In the genomic region with DNA sequence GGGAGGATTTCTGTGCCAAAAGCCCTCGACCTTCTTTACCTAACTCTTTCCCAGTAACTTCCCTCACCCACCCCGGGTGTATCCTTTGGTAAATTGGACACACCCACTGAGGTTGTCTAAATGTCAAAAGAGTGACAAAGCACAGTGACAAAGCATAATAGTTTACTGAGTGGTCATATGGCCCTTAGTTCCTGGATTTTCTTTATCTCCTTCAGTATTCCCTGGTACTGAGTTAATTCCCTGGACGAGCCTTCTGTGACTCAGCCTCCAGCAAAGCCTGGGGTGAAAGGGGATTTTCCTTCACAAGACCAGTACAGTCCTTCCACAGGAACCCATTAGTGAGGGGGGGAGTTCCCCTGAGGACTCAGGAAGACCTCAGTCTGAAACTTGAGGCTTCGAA, we compare ENCODE assay signal across 12 mouse cellular contexts. TPM values are rescaled to one million over a fixed set of nuclear protein-coding genes. Genes with fewer than 3 reads are reported as not detected.
A peak's percentile ranks its signal among the peaks of the same experiment; 100 is the strongest.
DNase-seq lines count a peak whose midpoint lies in the region; ATAC-seq and TF ChIP-seq lines count a peak whose summit lies in the region.
"Had no signal": no experiment of that assay in that cellular context is flagged by ENCODE, and none has a peak within 500 bp of the region (broad histone marks: within the 10 kb centered on the region; RNA-seq: fewer than 3 reads in every experiment).

No protein-coding gene starts in this region.

- peaks cover 4% of the 10 kb centered on the region for H3K4me1 ChIP-seq in ES-Bruce4 (ENCODE audit: control insufficient read depth, insufficient read depth, low read length)
- peaks cover 11% of the 10 kb centered on the region; the same call in 1 of the 2 replicates for H3K4me1 ChIP-seq in embryonic fibroblast, embryonic 13.5 days (ENCODE audit: control insufficient read depth, insufficient read depth, low read length)
- H3K4me1 ChIP-seq in liver, embryonic 13.5 days (replicated peaks), result peaks cover 64% of the 10 kb centered on the region
- peaks cover 6% of the 10 kb centered on the region; the same call in 1 of the 2 replicates for H3K4me1 ChIP-seq in midbrain, embryonic 11.5 days (ENCODE audit: control insufficient read depth, insufficient read depth, low read length)

- no peaks in the 10 kb centered on the region for H3K27me3 ChIP-seq in ES-Bruce4 (ENCODE audit: control insufficient read depth, insufficient read depth, low read length, poor library complexity, severe bottlenecking)
- no peaks in the 10 kb centered on the region for H3K27me3 ChIP-seq in liver, embryonic 13.5 days
- no peaks in the 10 kb centered on the region for H3K27me3 ChIP-seq in midbrain, embryonic 11.5 days (ENCODE audit: control insufficient read depth, insufficient read depth, low read length)
- H3K27me3 ChIP-seq: embryonic facial prominence, embryonic 12.5 days; Patski had no signal

- H3K36me3 ChIP-seq in ES-Bruce4 (ENCODE audit: control insufficient read depth, insufficient read depth, low read length, poor library complexity, severe bottlenecking), result peaks cover 7% of the 10 kb centered on the region
- peaks cover 27% of the 10 kb centered on the region for H3K36me3 ChIP-seq in liver, embryonic 13.5 days
- no peaks in the 10 kb centered on the region for H3K36me3 ChIP-seq in midbrain, embryonic 11.5 days (ENCODE audit: control insufficient read depth, insufficient read depth, low read length)
- H3K36me3 ChIP-seq: embryonic facial prominence, embryonic 12.5 days had no signal

- no peak for TF ChIP-seq EP300 in ES-Bruce4 (IDR thresholded peaks at IDR 0.05; ENCODE audit: insufficient read depth, low read depth, low read length)

- WGBS in liver, embryonic 13.5 days (ENCODE audit: insufficient replicate concordance), result 18% methylated on average over 4 of the region's 4 CpGs
- WGBS in midbrain, embryonic 11.5 days, result 79% methylated on average over 4 of the region's 4 CpGs

- H3K4me2 ChIP-seq in liver, embryonic 13.5 days, result peak overlapping the region; percentile 83
- H3K4me2 ChIP-seq in midbrain, embryonic 11.5 days, result no peak overlapping the region
- H3K4me2 ChIP-seq: embryonic facial prominence, embryonic 12.5 days had no signal

- H3K9ac ChIP-seq in ES-Bruce4 (ENCODE audit: low read depth, poor library complexity, severe bottlenecking), result peak overlapping the region; percentile 81
- peak overlapping the region; percentile 73 for H3K9ac ChIP-seq in liver, embryonic 13.5 days
- no peak overlapping the region for H3K9ac ChIP-seq in midbrain, embryonic 11.5 days (ENCODE audit: low read length)
- H3K9ac ChIP-seq: embryonic facial prominence, embryonic 12.5 days had no signal

- peak overlapping the region; percentile 79 for H3K4me3 ChIP-seq in gastrocnemius, adult 2 months
- H3K4me3 ChIP-seq in ES-Bruce4 (ENCODE audit: low read depth, low read length), result peak overlapping the region; percentile 58; the same call in 1 of the 2 replicates
- peak overlapping the region; percentile 1; the same call in 1 of the 2 replicates for H3K4me3 ChIP-seq in embryonic fibroblast, embryonic 13.5 days (ENCODE audit: insufficient read depth, low read length)
- peak overlapping the region; percentile 64 for H3K4me3 ChIP-seq in liver, embryonic 13.5 days (replicated peaks)
- no peak overlapping the region for H3K4me3 ChIP-seq in midbrain, embryonic 11.5 days (ENCODE audit: low read depth, low read length)
- H3K4me3 ChIP-seq: embryonic facial prominence, embryonic 12.5 days had no signal

- H3K27ac ChIP-seq in gastrocnemius, adult 2 months, result peak overlapping the region; percentile 89
- H3K27ac ChIP-seq in ES-Bruce4 (ENCODE audit: insufficient read depth, low read length), result peak overlapping the region; percentile 78
- H3K27ac ChIP-seq in embryonic fibroblast, embryonic 13.5 days (ENCODE audit: insufficient read depth, low read length), result peak overlapping the region; percentile 69; the same call in 1 of the 2 replicates
- peak overlapping the region; percentile 90 for H3K27ac ChIP-seq in liver, embryonic 13.5 days
- no peak overlapping the region for H3K27ac ChIP-seq in midbrain, embryonic 11.5 days (ENCODE audit: low read depth, low read length)
- H3K27ac ChIP-seq: embryonic facial prominence, embryonic 12.5 days had no signal

- TF ChIP-seq CTCF in gastrocnemius, adult 2 months (IDR thresholded peaks at IDR 0.05), result no peak
- TF ChIP-seq CTCF in ES-Bruce4 (IDR thresholded peaks at IDR 0.05; ENCODE audit: low read depth, low read length), result no peak
- no peak for TF ChIP-seq CTCF in embryonic fibroblast, embryonic 13.5 days (IDR thresholded peaks at IDR 0.05; ENCODE audit: borderline replicate concordance, insufficient read depth, low read length)

- no peaks in the 10 kb centered on the region for H3K9me3 ChIP-seq in ES-Bruce4 (replicated peaks; ENCODE audit: control insufficient read depth, insufficient read depth, low read length, poor library complexity, severe bottlenecking)
- H3K9me3 ChIP-seq in liver, embryonic 13.5 days (replicated peaks), result no peaks in the 10 kb centered on the region
- H3K9me3 ChIP-seq in midbrain, embryonic 11.5 days (ENCODE audit: control insufficient read depth, low read length), result no peaks in the 10 kb centered on the region
- H3K9me3 ChIP-seq: embryonic facial prominence, embryonic 12.5 days had no signal

- no peak for DNase-seq in gastrocnemius, adult 2 months
- no peak for DNase-seq in gastrocnemius, postnatal 36 days
- peak; percentile 44 for DNase-seq in liver, embryonic 13.5 days
- no peak for DNase-seq in thymus, postnatal 10 days (ENCODE audit: low spot score in 2 of 2)
- DNase-seq in ovary, postnatal 36 days (ENCODE audit: low spot score), result no peak
- no peak for DNase-seq in midbrain, embryonic 11.5 days (ENCODE audit: low spot score, missing footprints)

- intact Hi-C loops in gastrocnemius, adult 2 months (cut with DNase I), result no loop called here
- intact Hi-C loops in gastrocnemius, postnatal 36 days (cut with DNase I), result loop anchor here (5.0 kb wide), 1 partner anchor 206 kb away; no protein-coding TSS in a partner anchor

- no peak for TF ChIP-seq POLR2A in ES-Bruce4 (IDR thresholded peaks at IDR 0.05; ENCODE audit: insufficient read depth, low read length)
- no peak for TF ChIP-seq POLR2A in embryonic fibroblast, embryonic 13.5 days (IDR thresholded peaks at IDR 0.05; ENCODE audit: low read depth, low read length)

- ATAC-seq in liver, embryonic 13.5 days (ENCODE audit: low read depth), result peak; percentile 35; the same call in 1 of the 2 replicates
- ATAC-seq in midbrain, embryonic 11.5 days (ENCODE audit: low FRiP score), result no peak
- ATAC-seq: Patski had no signal

RNA-seq across cellular contexts. Expression of a gene that starts 2.1 kb away (rescaled TPM):
- 10 to 100 TPM; 17.3 to 18.2 TPM for total RNA-seq in gastrocnemius, adult 2 months (2021)
- total RNA-seq in gastrocnemius, postnatal 36 days (2021), result 10 to 100 TPM; 13.4 to 13.7 TPM
- polyA plus RNA-seq in ES-Bruce4 (2011; ENCODE audit: insufficient read depth, insufficient read length, low read depth, missing spikeins), result 49.7 and 55.4 TPM in 2 replicates
- 127 and 155 TPM in 2 replicates for polyA plus RNA-seq in embryonic fibroblast, embryonic 13.5 days (2011; ENCODE audit: insufficient read length, low read depth, missing spikeins)
- polyA plus RNA-seq in liver, embryonic 13.5 days (2015; fragmentation: Nextera tagmentation; extraction: Ambion mirVana), result 108 and 112 TPM in 2 replicates
- 92.7 and 110 TPM in 2 replicates for polyA plus RNA-seq in midbrain, embryonic 11.5 days (2014; fragmentation: Nextera tagmentation; extraction: Ambion mirVana)

RNA-seq across cellular contexts. Expression of a gene that starts 9.4 kb away (rescaled TPM):
- total RNA-seq in gastrocnemius, adult 2 months (2021), result 100 to 1,000 TPM; 401 to 459 TPM
- 100 to 1,000 TPM; 350 to 411 TPM for total RNA-seq in gastrocnemius, postnatal 36 days (2021)
- 1,129 and 1,194 TPM in 2 replicates for polyA plus RNA-seq in ES-Bruce4 (2011; ENCODE audit: insufficient read depth, insufficient read length, low read depth, missing spikeins)
- polyA plus RNA-seq in embryonic fibroblast, embryonic 13.5 days (2011; ENCODE audit: insufficient read length, low read depth, missing spikeins), result 653 and 702 TPM in 2 replicates
- polyA plus RNA-seq in liver, embryonic 13.5 days (2015; fragmentation: Nextera tagmentation; extraction: Ambion mirVana), result 91.4 and 92.1 TPM in 2 replicates
- polyA plus RNA-seq in midbrain, embryonic 11.5 days (2014; fragmentation: Nextera tagmentation; extraction: Ambion mirVana), result 234 and 255 TPM in 2 replicates

RNA-seq across cellular contexts. Expression of a gene that starts 15.8 kb away (rescaled TPM):
- total RNA-seq in gastrocnemius, adult 2 months (2021), result 1 to 10 TPM; 7.2 to 9.5 TPM
- 1 to 10 TPM; 9.1 to 10.0 TPM for total RNA-seq in gastrocnemius, postnatal 36 days (2021)
- 1.8 and 2.8 TPM in 2 replicates for polyA plus RNA-seq in ES-Bruce4 (2011; ENCODE audit: insufficient read depth, insufficient read length, low read depth, missing spikeins)
- not detected in 2 replicates for polyA plus RNA-seq in embryonic fibroblast, embryonic 13.5 days (2011; ENCODE audit: insufficient read length, low read depth, missing spikeins)
- polyA plus RNA-seq in liver, embryonic 13.5 days (2015; fragmentation: Nextera tagmentation; extraction: Ambion mirVana), result 0.14 and 0.42 TPM in 2 replicates
- 0.37 TPM in 1 of 2 replicates, not detected in the other for polyA plus RNA-seq in midbrain, embryonic 11.5 days (2014; fragmentation: Nextera tagmentation; extraction: Ambion mirVana)
- polyA plus RNA-seq: limb, embryonic 11.5 days; Patski had no signal

RNA-seq across cellular contexts. Expression of a gene that starts 42.6 kb away (rescaled TPM):
- total RNA-seq in gastrocnemius, adult 2 months (2021), result not detected
- total RNA-seq in gastrocnemius, postnatal 36 days (2021), result not detected
- polyA plus RNA-seq in ES-Bruce4 (2011; ENCODE audit: insufficient read depth, insufficient read length, low read depth, missing spikeins), result not detected in 2 replicates
- not detected in 2 replicates for polyA plus RNA-seq in embryonic fibroblast, embryonic 13.5 days (2011; ENCODE audit: insufficient read length, low read depth, missing spikeins)
- not detected in 2 replicates for polyA plus RNA-seq in liver, embryonic 13.5 days (2015; fragmentation: Nextera tagmentation; extraction: Ambion mirVana)
- polyA plus RNA-seq in midbrain, embryonic 11.5 days (2014; fragmentation: Nextera tagmentation; extraction: Ambion mirVana), result 6.7 TPM in 1 of 2 replicates, not detected in the other
- total RNA-seq: heart, adult 18-20 months had no signal
- polyA plus RNA-seq: embryonic facial prominence, embryonic 12.5 days; limb, embryonic 11.5 days had no signal

RNA-seq across cellular contexts. Expression of a gene that starts 55.0 kb away (rescaled TPM):
- total RNA-seq in gastrocnemius, adult 2 months (2021), result 10 to 100 TPM; 23.0 to 25.1 TPM
- total RNA-seq in gastrocnemius, postnatal 36 days (2021), result 10 to 100 TPM; 20.2 to 22.8 TPM
- polyA plus RNA-seq in ES-Bruce4 (2011; ENCODE audit: insufficient read depth, insufficient read length, low read depth, missing spikeins), result 103 and 106 TPM in 2 replicates
- polyA plus RNA-seq in embryonic fibroblast, embryonic 13.5 days (2011; ENCODE audit: insufficient read length, low read depth, missing spikeins), result 42.6 and 51.9 TPM in 2 replicates
- 4.0 and 4.3 TPM in 2 replicates for polyA plus RNA-seq in liver, embryonic 13.5 days (2015; fragmentation: Nextera tagmentation; extraction: Ambion mirVana)
- polyA plus RNA-seq in midbrain, embryonic 11.5 days (2014; fragmentation: Nextera tagmentation; extraction: Ambion mirVana), result 11.2 and 11.7 TPM in 2 replicates
